Mouse (Mus musculus): ENCODE measurements around the gene Thap11.
"Not testable (repeated sequence)": the region's sequence is repeated elsewhere in the genome, so short reads cannot be mapped to it uniquely, and the experiment has no call there.

Thap11 gene

DNA sequence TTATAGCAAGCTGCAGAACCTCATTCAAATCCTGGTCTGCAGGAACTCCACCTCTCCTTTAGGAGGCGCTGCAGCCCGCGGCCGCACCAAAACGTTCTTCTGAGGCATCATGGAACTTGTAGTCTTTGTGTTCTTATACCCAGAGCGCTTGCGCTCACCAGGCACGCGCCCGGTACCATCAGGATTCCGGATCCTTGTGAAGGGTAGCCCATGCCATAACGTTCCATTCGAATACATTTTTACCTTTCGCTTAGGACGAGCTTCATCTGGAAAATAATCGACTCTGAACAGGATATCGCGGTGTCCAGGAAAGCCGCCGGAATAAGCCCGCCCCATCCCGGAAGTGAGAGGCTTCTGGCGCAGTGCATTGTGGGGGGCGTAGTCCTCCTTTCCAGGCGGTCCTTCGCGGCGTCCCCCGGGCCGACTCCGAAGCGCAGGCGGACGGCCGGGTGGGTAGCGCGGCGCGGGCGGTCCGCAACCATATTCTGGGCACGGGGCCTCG, at the start of gene Thap11:
Gene Thap11, plus strand, starts transcription at position 418 of the 502 bp plus-strand sequence.
- DNase-seq (ENCODE audit: low read depth, low spot score), result peak; percentile 89

DNA sequence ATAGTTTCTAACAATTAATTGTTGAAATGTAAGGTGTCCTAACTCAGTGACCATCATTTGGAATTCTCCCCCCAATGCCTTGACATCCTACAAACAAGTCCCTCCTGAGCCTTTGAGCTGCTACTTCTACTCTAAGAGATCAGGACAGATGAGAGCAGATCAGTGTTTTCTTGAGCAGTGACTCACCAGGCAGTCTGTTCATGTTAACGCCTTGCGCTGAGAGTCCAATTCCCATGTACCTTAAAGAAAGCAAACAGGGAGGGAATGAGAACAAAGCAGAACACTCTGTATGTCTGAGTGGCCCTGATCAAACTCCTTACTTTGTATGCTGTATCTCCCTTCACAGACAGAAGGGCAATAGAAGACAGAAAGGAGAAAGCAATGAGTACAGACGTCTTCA, 49.6 kb upstream of the Thap11 start:
- no peak for DNase-seq (ENCODE audit: low read depth, low spot score)

DNA sequence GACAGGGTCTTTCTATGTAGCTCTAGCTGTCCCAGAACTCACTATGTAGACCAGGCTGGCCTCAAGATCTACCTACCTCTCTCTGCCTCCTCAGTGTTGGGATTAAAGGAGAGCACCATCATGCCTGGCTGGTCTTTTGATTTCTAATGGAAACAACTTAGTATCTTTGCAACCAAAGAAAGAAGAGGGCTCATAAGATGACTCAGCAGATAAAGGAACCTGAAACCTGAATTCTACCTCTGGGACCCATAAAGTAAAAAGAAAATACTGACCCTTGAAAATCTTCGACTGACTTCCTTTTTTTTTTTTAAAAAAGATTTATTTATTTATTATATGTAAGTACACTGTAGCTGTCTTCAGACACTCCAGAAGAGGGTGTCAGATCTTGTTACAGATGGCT, 49.0 kb upstream of the Thap11 start:
- DNase-seq (ENCODE audit: low read depth, low spot score), result no peak

DNA sequence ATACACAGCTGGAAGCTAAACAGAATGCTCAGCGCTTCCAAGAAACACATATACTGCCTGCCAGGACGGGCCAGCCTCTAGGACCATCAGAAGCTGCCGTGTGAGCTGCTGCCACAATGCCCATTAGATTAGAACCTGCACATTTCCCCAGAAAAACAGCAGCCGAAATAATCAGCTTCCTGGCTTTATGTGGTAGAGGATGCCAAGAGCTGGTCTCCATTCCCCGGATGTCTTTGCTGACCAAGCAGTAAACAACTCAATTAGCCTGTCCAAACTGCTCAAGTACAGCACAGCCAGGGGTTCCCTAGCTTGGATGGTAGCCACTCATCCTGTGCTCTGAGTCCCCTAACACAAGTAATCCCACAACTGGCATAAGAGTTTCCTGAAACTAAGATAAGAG, 47.2 kb upstream of the Thap11 start:
- no peak for DNase-seq (ENCODE audit: low read depth, low spot score)

DNA sequence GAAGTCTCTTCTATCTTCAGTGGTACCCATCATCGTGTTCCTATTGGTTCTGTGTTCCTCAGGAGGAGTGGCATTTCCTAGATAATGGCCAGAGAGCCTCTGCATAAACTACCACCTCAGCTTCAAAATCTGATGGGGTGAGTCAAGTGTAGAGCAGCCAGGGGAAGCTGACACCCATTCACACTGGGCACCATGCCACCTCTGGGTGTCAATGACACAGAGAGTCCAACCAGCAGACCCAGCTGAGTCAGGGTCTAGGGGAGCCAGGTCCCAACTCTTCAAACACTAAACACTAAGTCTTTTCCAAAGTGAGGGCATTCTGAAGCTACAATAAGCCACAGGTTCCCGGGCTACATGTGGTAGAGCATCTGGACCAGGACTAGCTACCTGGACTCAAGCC, 46.5 kb upstream of the Thap11 start:
- DNase-seq (ENCODE audit: low read depth, low spot score), result no peak

DNA sequence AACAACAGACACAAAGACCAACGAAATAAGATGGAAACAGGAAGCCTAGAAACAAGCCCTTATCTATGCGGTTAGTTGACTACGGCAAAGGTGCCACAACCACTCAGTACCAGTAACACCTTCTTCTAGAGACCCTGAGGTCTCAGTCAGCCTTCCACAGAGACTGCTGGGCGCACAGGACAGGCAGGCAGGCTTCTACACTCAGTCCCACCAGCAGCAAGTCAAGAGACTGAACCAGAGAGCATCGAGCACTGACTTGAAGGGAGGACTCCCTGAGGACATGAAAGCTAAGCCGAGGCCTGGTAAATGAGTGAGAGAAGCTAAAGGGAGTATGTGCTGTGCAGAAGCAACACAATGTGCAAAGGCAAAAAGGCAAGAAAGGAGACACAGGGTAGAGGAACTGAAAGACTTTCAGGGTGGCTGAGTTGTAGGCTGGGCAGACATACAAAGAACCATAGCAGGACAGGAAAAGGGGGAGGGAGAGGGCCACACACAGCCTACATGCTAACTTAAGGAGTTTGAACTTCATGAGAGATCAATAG, 44.6 kb upstream of the Thap11 start:
- DNase-seq (ENCODE audit: low read depth, low spot score), result no peak

DNA sequence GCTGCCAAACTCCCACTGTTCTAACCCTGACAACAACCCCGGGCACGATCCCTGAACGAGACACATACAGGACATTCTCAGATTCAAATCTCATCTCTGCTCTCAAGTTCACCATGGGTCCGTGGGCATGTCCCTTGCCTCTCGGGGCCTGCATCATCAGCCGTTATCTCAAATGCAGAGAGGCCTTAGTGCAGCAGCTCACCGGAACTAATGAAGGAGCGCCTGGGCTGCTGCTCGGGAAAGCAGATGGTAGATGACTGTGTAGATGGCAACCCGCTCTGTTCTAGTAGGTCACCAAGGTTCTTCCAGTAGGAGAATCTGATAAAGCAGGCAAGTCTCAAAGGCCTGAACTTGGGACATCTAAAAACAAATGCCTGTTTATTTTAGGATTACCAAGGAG, 43.9 kb upstream of the Thap11 start:
- no peak for DNase-seq (ENCODE audit: low read depth, low spot score)

DNA sequence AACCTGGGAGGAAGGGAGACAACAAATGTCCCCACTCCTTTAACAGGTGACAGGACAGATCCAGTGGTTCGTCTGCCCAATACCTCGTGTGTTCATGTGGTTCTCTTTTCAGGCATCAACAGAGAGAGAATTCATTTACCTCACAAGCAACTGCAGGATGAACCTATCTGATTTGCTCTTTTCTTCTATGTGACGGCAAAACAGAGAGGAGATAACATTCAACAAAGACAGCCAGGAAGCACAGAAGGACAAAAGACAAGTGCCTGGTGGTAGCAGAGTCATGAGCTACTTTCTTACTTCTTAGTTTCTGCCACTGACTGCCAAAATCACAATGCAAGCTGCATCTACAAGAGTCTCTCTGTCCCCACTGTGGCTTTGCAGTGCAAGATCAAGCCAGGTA, 43.4 kb upstream of the Thap11 start:
- no peak for DNase-seq (ENCODE audit: low read depth, low spot score)

DNA sequence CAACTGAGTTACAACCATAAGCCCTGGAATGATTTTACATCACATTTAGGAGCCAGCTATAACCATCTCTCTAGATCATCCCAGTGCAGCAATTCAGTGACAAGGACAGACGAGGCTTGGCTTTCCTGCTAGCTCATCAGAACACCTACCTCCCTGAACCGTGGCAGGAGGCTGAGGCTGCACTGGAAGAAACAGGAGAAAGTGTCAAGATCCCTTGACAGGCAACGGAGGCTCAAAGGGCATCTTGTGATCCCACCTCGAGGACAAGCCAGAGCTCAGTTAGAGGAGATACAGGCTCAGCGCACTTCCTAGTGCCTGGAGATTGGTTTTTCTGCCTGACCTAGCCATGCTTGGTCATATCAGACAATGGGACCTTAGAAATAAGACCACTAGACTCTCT, 42.4 kb upstream of the Thap11 start:
- DNase-seq (ENCODE audit: low read depth, low spot score), result no peak

DNA sequence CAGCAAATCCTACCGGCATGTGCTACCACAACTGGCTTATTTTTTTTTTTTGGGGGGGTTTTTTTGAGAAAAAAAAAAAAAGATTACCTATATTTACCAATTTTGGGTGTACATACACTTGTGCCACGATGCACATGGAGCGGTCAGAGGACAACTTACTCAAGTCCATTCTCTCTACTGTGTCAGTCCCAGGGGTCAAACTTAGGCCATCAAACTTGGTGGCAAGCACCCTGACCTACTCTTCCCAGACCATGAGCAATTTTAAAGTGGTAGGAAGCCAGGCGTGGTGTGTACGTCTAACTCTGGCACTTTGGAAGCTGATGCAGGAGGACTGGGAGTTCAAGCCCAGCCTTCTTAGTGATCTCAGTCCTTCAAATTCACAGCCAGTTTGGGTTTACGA, 41.7 kb upstream of the Thap11 start:
- DNase-seq (ENCODE audit: low read depth, low spot score), result no peak

DNA sequence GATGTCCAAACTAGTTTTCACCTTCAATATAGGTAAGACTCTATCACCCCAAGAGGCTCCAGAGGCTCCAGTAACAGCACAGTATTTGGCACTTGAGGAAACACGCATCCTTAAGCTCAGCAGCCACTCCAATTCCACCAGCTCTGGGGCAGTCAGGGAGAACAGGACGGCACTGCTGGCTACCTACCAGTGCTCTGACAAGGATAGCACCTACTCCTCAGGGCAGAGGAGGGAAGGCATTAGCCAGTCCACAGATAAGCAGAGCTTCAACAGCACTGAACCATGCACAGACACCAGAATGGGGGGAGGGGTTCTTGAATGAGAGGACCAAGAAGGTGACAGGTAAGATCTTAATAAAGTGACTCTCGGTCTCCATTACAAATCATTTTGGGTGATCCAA, 35.3 kb upstream of the Thap11 start:
- DNase-seq (ENCODE audit: low read depth, low spot score), result no peak

DNA sequence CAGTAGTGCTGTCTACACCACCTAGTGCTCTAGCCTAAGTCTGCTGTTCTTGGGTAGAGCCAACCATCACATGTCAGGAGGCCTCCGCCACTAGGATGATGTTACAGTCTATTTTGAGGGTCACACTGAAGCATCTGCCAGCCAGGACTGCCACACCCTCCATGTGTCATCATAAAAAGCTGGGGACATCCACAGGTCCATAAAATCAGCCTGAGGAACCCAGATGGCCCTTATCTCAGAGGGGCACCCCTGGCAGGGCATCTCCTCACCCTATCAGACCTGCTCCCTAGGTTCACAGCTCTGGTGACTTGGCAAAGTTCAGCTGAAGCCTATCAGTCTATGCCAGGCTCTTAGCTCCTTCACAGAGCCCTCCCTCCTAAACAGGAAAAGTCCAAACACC, 34.0 kb upstream of the Thap11 start:
- no peak for DNase-seq (ENCODE audit: low read depth, low spot score)

DNA sequence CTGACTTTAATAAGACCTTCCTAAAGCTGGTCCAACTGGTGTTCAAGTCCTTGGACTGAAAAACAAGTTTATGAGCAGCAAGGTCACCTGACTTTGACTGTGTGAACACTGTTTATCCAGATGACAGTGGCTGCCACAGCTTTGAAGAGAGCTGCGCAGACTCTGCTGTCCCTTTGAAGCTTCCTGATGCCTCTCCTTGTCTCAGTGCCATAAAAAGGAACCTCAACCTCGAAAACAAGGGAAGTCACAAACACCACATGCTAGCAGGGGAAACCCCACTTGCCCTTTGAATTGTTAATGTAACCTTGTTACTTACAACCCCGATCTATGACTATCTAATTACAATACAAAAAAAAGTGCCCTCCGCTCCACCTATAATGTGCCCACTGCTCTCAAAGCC, 29.4 kb upstream of the Thap11 start:
- DNase-seq (ENCODE audit: low read depth, low spot score), result no peak

DNA sequence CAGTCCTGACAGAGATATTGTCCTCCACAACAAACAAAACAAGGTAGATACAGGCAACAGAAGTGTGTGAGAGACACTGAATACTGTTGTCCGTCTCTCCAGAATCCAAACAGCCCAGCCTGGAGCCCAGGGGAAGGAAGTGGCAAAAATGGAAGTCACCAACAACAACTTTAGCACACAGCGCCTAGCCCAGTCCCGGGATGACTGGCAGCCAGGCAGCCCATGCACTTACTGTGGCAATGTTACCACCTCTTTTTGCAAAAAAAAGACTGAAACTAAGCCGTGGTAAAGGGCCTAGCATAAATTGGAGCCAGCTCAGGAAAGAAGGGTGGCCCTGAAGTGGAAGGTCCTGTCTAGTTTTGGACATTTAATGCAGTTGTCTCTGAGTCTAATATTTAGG, 28.6 kb upstream of the Thap11 start:
- DNase-seq (ENCODE audit: low read depth, low spot score), result no peak

DNA sequence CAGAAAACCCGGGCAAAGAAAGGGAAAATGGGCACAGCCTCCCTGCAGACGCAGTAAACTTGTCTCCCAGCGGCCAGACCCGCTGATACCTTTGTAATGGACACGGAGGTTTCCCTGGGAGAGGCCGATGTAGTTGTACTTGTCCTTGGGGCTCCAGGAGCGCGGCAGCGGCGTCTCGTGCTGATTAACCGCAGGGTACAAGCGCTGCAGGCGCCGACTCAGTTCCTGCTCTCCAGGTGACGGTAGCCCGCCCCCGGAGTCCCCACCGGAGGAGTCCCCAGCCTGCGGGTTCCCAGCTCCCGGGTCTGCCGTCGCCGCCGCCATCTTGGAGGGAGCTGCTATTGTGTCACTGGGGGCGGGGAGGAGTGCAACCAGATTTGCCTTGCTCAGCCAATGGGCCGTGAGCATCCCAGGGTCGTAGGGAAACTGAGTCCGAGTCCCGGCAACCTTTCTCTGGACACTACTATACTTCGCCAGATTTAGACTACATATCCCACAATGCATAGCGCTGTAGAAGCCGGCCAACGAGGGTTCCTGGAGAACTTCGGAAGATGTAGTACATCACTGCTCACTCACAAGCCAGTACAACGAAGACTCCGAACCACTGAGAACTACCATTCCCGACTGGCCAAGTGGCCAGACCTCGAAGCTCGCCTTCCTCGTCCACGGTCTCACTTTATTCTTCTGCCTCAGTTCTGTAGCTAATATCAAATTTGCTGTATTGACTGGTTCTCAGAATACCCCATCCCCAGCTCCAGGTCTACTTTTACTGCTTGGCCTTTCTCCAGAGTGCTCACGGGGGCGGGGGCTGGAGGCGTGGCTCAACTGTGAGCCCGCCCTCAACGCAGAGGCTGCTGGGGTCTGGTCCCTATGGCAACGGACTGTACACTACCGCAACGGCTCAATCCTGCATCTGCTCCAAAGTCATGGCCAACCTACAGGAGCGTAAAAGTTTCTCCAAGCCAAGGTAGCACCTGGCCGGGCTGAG, 27.8 kb upstream of the Thap11 start, which contains the start of the genes Ranbp10 and Tsnaxip1:
Gene Ranbp10, minus strand, starts transcription at position 490 of the 988 bp plus-strand sequence.
Gene Tsnaxip1, plus strand, starts transcription at position 871 of the 988 bp plus-strand sequence.
- peak; percentile 100 for DNase-seq (ENCODE audit: low read depth, low spot score)

DNA sequence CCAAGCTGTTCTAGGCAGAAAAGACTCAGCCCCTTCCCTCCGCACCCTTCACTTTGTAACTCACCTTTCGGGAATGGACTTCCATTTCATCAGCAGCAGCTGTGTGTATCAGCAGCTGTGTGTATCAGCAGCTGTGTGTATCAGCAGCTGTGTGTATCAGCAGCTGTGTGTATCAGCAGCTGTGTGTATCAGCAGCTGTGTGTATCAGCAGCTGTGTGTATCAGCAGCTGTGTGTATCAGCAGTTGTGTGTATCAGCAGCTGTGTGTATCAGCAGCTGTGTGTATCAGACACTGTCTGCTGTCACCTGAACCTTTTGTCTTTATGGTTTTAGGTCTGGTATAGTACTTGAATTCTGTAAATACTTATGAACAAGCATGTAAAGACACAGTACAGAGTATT, 21.2 kb upstream of the Thap11 start:
- not testable (repeated sequence) for DNase-seq (ENCODE audit: low read depth, low spot score)

DNA sequence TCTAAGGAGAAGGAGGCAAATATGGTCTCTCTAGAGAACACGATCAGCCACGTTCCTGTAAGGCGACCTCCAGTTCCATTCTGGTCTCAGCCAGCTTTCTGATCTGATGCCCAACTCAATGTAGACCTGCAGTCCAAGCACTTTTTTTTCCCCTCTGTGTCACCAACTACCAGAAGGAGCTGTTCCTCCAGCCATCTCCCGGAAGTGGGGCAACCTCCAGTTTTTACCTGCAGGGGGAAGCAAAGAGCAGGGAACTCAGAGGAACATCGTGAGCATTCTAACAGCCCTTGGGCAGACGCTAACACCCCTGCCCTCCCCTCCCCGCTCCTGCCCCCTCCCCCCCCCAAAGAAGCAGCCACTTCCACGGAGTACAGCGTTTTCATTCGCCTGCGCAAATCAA, 19.6 kb upstream of the Thap11 start:
- DNase-seq (ENCODE audit: low read depth, low spot score), result no peak

DNA sequence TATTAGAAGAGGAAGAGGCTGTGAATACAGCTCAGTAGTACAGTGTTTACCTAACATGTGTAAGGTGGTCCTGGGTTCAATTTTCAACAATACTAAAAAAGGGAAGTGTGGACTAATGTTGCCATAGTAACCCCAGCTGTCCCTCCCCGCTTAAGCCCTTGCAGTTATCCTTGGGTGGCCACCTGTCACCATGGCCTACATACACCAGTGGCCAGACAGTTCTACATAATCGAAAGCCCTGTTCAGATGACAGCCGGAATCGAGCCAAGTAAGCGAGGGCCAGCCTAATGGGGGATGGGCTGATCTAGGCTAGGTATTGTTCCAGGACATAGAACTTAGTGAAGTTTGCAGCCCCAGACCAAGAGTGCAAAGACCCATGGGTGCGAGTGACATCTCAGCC, 17.9 kb upstream of the Thap11 start:
- no peak for DNase-seq (ENCODE audit: low read depth, low spot score)

DNA sequence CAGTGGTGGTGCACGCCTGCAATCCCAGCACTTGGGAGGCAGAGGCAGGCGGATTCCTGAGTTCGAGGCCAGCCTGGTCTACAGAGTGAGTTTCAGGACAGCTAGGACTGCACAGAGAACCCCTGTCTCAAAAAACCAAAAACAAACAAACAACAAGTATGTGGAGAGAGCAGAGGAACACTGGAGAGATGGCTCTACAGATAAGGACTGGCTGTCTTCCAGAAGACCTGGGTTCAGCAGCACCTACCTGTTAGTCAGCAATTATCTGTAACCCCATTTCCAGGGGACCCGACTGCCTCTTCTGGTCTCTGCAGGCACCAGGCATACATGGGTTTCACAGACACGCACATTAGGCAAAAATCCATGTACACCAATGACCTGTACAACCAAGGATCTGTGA, 15.7 kb upstream of the Thap11 start:
- DNase-seq (ENCODE audit: low read depth, low spot score), result no peak

DNA sequence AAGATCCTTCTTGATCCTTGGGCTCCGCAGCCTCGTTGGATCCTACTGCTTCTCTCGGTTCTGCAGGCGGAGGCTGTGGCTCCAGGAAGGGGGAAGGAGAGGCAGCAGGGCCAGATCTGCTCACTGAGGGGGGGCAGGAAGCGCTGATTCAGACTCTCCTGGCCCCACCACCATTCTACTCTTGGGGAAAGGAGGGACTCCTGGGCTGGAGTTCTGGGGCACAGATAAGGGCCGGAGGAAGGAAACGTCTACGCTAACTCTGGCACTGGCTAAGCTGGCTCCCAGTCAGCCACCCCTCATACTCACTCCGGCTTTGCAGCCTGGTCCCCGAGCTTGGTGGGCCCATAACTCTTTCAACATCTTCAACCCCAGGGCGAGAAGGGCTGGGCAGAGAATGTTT, 8.3 kb upstream of the Thap11 start:
- DNase-seq (ENCODE audit: low read depth, low spot score), result no peak

DNA sequence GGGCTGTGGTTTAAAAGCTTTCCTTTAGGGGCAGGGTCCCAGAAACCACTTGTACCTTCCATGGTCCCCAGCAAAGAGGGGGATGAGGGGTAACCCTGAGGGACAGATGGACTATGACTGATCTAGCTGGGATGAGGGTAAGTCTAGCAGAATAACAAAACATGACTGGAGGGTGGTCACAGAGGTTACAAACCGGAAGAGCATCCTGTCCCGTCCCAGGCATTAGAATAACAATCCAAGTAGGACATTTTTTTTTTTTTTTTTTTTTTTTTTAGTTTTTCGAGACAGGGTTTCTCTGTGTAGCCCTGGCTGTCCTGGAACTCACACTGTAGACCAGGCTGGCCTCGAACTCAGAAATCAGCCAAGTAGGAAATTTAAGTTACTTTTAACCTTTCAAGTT, 4.9 kb upstream of the Thap11 start:
- no peak for DNase-seq (ENCODE audit: low read depth, low spot score)

DNA sequence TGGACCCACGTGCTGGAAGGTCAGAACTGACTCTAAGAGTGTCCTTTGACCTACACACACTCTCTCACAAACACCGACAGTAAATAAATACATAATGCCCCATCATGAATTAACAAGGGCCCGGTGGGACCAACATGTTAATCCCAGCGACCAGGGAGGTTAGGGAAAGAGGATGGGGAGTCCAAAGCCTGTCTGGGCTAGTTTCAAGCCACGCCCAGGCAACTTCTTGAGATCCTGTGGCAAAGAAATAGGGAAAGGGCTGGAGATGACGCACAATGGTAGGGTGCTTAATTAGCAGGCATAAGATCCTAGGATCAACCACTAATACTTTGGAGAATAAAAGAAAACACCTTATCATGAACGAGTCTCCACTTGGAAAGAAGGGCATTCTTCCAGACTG, 4.3 kb upstream of the Thap11 start:
- no peak for DNase-seq (ENCODE audit: low read depth, low spot score)

DNA sequence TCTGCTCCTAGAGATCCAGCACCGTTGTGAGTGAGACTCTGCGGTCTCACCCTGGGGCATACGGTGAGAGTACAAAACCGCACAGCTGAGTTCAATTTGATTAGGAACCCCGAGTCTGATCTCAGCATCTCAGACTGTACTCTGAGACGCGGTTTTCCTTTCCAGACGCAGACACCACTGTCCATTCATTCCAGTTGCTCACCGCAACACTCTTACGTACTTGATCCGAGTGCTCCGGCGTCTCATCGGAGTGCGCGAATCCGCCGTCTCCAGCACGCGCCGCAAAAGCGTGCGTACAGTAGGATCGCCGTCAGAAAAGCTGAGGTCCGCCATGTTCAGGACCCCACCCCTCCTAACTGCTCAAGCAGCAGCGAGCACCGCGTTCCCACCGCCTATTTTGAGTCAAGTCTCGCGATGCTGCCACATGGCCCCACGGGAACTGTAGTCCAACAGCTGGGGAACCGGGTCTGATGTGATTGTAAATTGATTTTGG, 3.2 kb upstream of the Thap11 start:
- peak; percentile 89 for DNase-seq (ENCODE audit: low read depth, low spot score)
